ENCODE assay signal across 18 mouse cellular contexts in genomic region chr16:46776367-46776766, GRCm38 (mm10).
DNase-seq lines count a peak whose midpoint lies in the region; ATAC-seq and TF ChIP-seq lines count a peak whose summit lies in the region.
"Had no signal": no experiment of that assay in that cellular context is flagged by ENCODE, and none has a peak within 500 bp of the region (broad histone marks: within the 10 kb centered on the region; RNA-seq: fewer than 3 reads in every experiment).

No protein-coding gene starts in this region.

- H3K4me3 ChIP-seq in liver, adult 2 months (ENCODE audit: insufficient read depth, low read depth, low read length) = no peak overlapping the region
- H3K4me3 ChIP-seq in forebrain, embryonic 15.5 days = no peak overlapping the region
- H3K4me3 ChIP-seq: hindbrain, embryonic 12.5 days had no signal

- ATAC-seq in forebrain, embryonic 15.5 days (replicated peaks) = peak; percentile 69
- ATAC-seq: activated CD4-positive, CD25-positive, alpha-beta regulatory T cell, adult 4 months; inflammation-experienced regulatory T-cells, adult 6 months; Patski had no signal

- H3K27me3 ChIP-seq in liver, adult 2 months (ENCODE audit: control insufficient read depth, insufficient read depth, low read length) = no peaks in the 10 kb centered on the region
- H3K27me3 ChIP-seq in forebrain, embryonic 15.5 days = no peaks in the 10 kb centered on the region
- H3K27me3 ChIP-seq: hindbrain, embryonic 12.5 days had no signal

- 15% methylated on average over 5 of the region's 5 CpGs for WGBS in liver, adult 2 months
- 44% methylated on average over 5 of the region's 5 CpGs for WGBS in forebrain, embryonic 15.5 days

- TF ChIP-seq POLR2A in liver, adult 2 months (IDR thresholded peaks at IDR 0.05; ENCODE audit: extremely low read depth, insufficient read depth, low read length) = no peak

- DNase-seq in liver, adult 2 months (ENCODE audit: extremely low read depth, low read depth, low spot score) = peak; percentile 46
- DNase-seq in liver = no peak
- peak; percentile 11 for DNase-seq in kidney, adult 18-20 months
- peak; percentile 49 for DNase-seq in kidney, postnatal 14 days
- no peak for DNase-seq in heart, adult 18-20 months
- DNase-seq in spleen, postnatal 36 days (ENCODE audit: low spot score in 2 of 2) = no peak
- DNase-seq: adrenal gland, postnatal 14 days; cerebellum, adult 9-10 months; gastrocnemius, postnatal 25 days; layer of hippocampus, adult 9-11 months; midbrain, embryonic 14.5 days; right cerebral cortex, adult 18-20 months; thymus, postnatal 14 days had no signal

- no peaks in the 10 kb centered on the region for H3K36me3 ChIP-seq in liver, adult 2 months (ENCODE audit: control insufficient read depth, insufficient read depth, low read length)
- H3K36me3 ChIP-seq in forebrain, embryonic 15.5 days = no peaks in the 10 kb centered on the region
- H3K36me3 ChIP-seq: hindbrain, embryonic 12.5 days had no signal

- H3K27ac ChIP-seq in liver, adult 2 months (replicated peaks; ENCODE audit: insufficient read depth, low read depth, low read length) = no peak overlapping the region
- no peak overlapping the region for H3K27ac ChIP-seq in forebrain, embryonic 15.5 days (replicated peaks)
- H3K27ac ChIP-seq: hindbrain, embryonic 12.5 days had no signal

- no peak overlapping the region for H3K9ac ChIP-seq in liver, adult 2 months (ENCODE audit: low read depth, low read length)
- H3K9ac ChIP-seq in forebrain, embryonic 15.5 days (replicated peaks) = no peak overlapping the region
- H3K9ac ChIP-seq: hindbrain, embryonic 12.5 days had no signal

- no peak overlapping the region for H3K4me2 ChIP-seq in forebrain, embryonic 15.5 days (replicated peaks)
- H3K4me2 ChIP-seq: hindbrain, embryonic 12.5 days had no signal

- no peaks in the 10 kb centered on the region for H3K4me1 ChIP-seq in liver, adult 2 months (ENCODE audit: control insufficient read depth, insufficient read depth, low read length)
- H3K4me1 ChIP-seq in forebrain, embryonic 15.5 days = no peaks in the 10 kb centered on the region
- H3K4me1 ChIP-seq: hindbrain, embryonic 12.5 days had no signal

- H3K79me2 ChIP-seq in liver, adult 2 months (ENCODE audit: control insufficient read depth, insufficient read depth, low read length) = no peaks in the 10 kb centered on the region

- TF ChIP-seq CTCF in liver, adult 2 months (IDR thresholded peaks at IDR 0.05; ENCODE audit: low read depth, low read length) = no peak

- no peaks in the 10 kb centered on the region for H3K9me3 ChIP-seq in forebrain, embryonic 15.5 days
- H3K9me3 ChIP-seq: hindbrain, embryonic 12.5 days had no signal

Comparison
In these comparisons a context has a peak if more than half of its experiments do, and no peak if none do; other contexts are left out.
1. DNase-seq: peak in liver, adult 2 months (single experiment), kidney, adult 18-20 months (single experiment) and kidney, postnatal 14 days (single experiment); none in liver (single experiment), heart, adult 18-20 months (0 of 2) and spleen, postnatal 36 days (0 of 2).